Mouse (Mus musculus) hindbrain, embryonic 10.5 days (tissue): ENCODE measurements around the gene Olfr339. TPM values are rescaled to one million over a fixed set of nuclear protein-coding genes. Genes with fewer than 3 reads are reported as not detected.
"Not testable (repeated sequence)": the region's sequence is repeated elsewhere in the genome, so short reads cannot be mapped to it uniquely, and the experiment has no call there.

Experiments used
- DNase-seq: peaks from one replicate; pipeline ENCODE4 v3.0.0-alpha.2; 2017; ENCODE audit warnings: low spot score
- H3K27ac ChIP-seq: fragments of 300-500 bp; sonication (generic); 2 replicates; pipeline ENCODE4 v1.5.1; 2016; ENCODE audit warnings: mild to moderate bottlenecking, moderate library complexity
- H3K27me3 ChIP-seq: fragments of 300-500 bp; sonication (generic); 2 replicates; pipeline ENCODE4 v1.6.1; 2016; ENCODE audit warnings: mild to moderate bottlenecking; ENCODE audit not compliant: poor library complexity, insufficient read depth, severe bottlenecking
- H3K36me3 ChIP-seq: fragments of 300-500 bp; sonication (generic); 2 replicates; pipeline ENCODE4 v1.6.1; 2016; ENCODE audit warnings: mild to moderate bottlenecking, moderate library complexity
- H3K4me1 ChIP-seq: fragments of 300-500 bp; sonication (generic); replicated peaks from 2 replicates; pipeline ENCODE4 v1.6.1; 2016; ENCODE audit warnings: mild to moderate bottlenecking
- H3K4me3 ChIP-seq: fragments of 300-500 bp; sonication (generic); 2 replicates; pipeline ENCODE4 v1.5.1; 2016; ENCODE audit warnings: mild to moderate bottlenecking, moderate library complexity
- H3K9me3 ChIP-seq: fragments of 300-500 bp; sonication (generic); 2 replicates; pipeline ENCODE4 v1.6.1; 2016; ENCODE audit warnings: mild to moderate bottlenecking, moderate library complexity
- WGBS: fragments of 180-500 bp; shearing (Covaris S2); methylation state at CpG from one replicate; pipeline ENCODE4 v1.1.7; 2016; 5-methylcytosine and 5-hydroxymethylcytosine counted together
- polyA plus RNA-seq: library from polyadenylated mRNA; unstranded; fragments of >200 nt; fragmentation: Nextera tagmentation; extraction: Ambion mirVana; gene quantifications from 2 replicates; pipeline ENCODE4 v1.2.1, GENCODE M21; 2016

The Olfr339 gene
- not detected in 2 replicates for polyA plus RNA-seq

DNA sequence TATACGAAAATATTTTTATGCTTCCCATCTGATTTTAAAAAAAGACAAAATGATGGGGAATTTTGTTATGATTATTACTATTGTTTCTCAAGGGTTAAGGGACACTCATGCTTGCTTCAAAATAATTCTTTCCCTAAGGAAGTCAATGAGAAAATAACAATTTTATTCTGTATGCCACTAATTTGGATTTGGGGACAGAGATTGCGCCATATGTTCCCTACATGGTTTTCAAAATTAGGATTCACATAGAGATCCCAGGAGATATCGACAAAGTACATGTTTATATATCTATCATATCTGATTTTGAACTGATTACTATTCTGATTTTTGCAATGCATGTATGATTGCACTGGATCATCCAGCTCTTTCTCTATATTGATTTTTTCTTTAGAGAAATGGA is at the start of gene Olfr339:
Gene Olfr339, plus strand, starts transcription at position 301 of the 400 bp plus-strand sequence.
- no peaks in the 10 kb centered on the region for H3K27me3 ChIP-seq
- H3K4me3 ChIP-seq: no peak within 1 kb of the TSS
- H3K27ac ChIP-seq: no peak within 1 kb of the TSS
- H3K9me3 ChIP-seq: peaks cover 38% of the 10 kb centered on the region
- no peaks in the 10 kb centered on the region for H3K36me3 ChIP-seq
- no peaks in the 10 kb centered on the region for H3K4me1 ChIP-seq
- DNase-seq: no peak
- 86% methylated on average over 3 of the region's 3 CpGs for WGBS

GRCm38 (mm10) chr2:36373219-36373618 is 45.5 kb upstream of the Olfr339 start, which contains the start of gene Olfr338:
Olfr338 (plus strand) TSS chr2:36373519.
- no peaks in the 10 kb centered on the region for H3K4me1 ChIP-seq
- no peaks in the 10 kb centered on the region for H3K36me3 ChIP-seq
- no peak within 1 kb of the TSS for H3K27ac ChIP-seq
- H3K4me3 ChIP-seq: no peak within 1 kb of the TSS
- H3K9me3 ChIP-seq: peaks cover 24% of the 10 kb centered on the region
- no peak for DNase-seq
- H3K27me3 ChIP-seq: no peaks in the 10 kb centered on the region

GRCm38 (mm10) chr2:36415174-36415573 is 3.6 kb upstream of the Olfr339 start:
- not testable (repeated sequence) for H3K4me3 ChIP-seq, H3K27ac ChIP-seq, H3K4me1 ChIP-seq, H3K36me3 ChIP-seq, DNase-seq, H3K27me3 ChIP-seq
- 91% methylated on average over 3 of the region's 3 CpGs for WGBS
- H3K9me3 ChIP-seq: peaks cover 35% of the 10 kb centered on the region

DNA sequence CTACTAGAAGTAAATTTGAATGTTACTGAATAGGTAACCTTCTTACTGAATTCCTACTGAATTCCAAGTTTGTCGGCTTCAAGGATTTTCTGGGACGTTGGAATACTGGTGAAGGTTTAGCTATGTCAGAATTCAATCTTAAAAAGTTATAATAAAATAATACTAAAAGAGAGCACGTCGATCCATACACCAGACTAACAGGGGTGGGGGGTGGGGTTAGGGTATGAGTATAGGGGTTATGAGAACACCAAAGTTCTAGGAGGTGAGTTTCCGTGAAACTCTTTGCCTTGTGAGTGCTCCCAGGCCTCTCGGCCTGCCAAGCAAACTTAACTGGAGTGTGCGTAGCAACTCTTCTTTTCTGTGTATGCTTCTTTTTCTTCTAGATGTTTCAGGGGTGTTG is 3.2 kb upstream of the Olfr339 start:
- 87% methylated on average over 7 of the region's 7 CpGs for WGBS

DNA sequence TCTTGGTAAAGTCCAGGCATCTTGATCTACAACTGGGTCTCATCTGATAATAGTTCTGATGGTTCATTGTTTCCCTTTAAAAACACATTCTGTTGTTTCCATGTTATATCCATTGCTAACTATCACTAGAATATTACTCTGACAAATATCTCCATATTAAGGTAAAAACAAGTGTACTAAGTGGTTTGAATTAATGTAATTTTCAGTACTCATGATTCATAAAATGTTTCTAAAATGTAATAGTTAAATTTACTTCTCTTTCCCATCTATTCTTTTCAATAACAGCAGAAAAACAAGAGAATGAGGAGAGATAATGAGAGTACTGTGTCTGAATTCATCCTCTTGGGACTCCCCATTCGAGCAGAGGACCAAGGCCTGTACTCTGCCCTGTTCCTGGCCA is 33.5 kb downstream of the Olfr339 start, which contains the start of gene Olfr340:
Gene Olfr340, plus strand, starts transcription at position 301 of the 400 bp plus-strand sequence.
- Histone ChIP-seq H3K4me3 (no peak within 1 kb of the TSS), H3K27me3 (no peaks in the 10 kb centered on the region), H3K9me3 (peaks cover 16% of the 10 kb centered on the region; the same call in 1 of the 2 replicates), H3K36me3 (no peaks in the 10 kb centered on the region), H3K4me1 (no peaks in the 10 kb centered on the region), H3K27ac (no peak within 1 kb of the TSS)
- 72% methylated on average over 1 of the region's 1 CpGs for WGBS
- DNase-seq: no peak

More for the DNA sequence above, 3.2 kb upstream of the Olfr339 start:
- not testable (repeated sequence) for H3K27me3 ChIP-seq, H3K4me3 ChIP-seq, H3K4me1 ChIP-seq, H3K27ac ChIP-seq, DNase-seq, H3K36me3 ChIP-seq
- H3K9me3 ChIP-seq: peaks cover 35% of the 10 kb centered on the region

GRCm38 (mm10) chr2:36473634-36474033 is 54.9 kb downstream of the Olfr339 start:
- DNase-seq: no peak
- Histone ChIP-seq H3K4me3 (no peak overlapping the region), H3K4me1 (no peaks in the 10 kb centered on the region), H3K27me3 (no peaks in the 10 kb centered on the region), H3K36me3 (no peaks in the 10 kb centered on the region), H3K9me3 (peaks cover 36% of the 10 kb centered on the region), H3K27ac (no peak overlapping the region)

Other genes with a start within 250 kb of the Olfr339 start
- gene Ptgs1, start 188.5 kb upstream of the Olfr339 start, polyA plus RNA-seq: 4.5 and 5.2 TPM in 2 replicates
- not detected in 2 replicates for gene Olfr338, start 45.4 kb upstream of the Olfr339 start, polyA plus RNA-seq
- not detected in 2 replicates for gene Olfr340, start 33.6 kb downstream of the Olfr339 start, polyA plus RNA-seq
- gene Olfr341, start 63.5 kb downstream of the Olfr339 start, polyA plus RNA-seq: not detected in 2 replicates
- gene Olfr342, start 106.1 kb downstream of the Olfr339 start, polyA plus RNA-seq: not detected in 2 replicates
- not detected in 2 replicates for gene Olfr344, start 147.7 kb downstream of the Olfr339 start, polyA plus RNA-seq
- gene Olfr345, start 221.1 kb downstream of the Olfr339 start, polyA plus RNA-seq: not detected in 2 replicates